Mouse (Mus musculus) heart, postnatal 14 days (tissue): ENCODE measurements around the gene Nes. TPM values are rescaled to one million over a fixed set of nuclear protein-coding genes. Genes with fewer than 3 reads are reported as not detected.
A peak's percentile ranks its signal among the peaks of the same experiment; 100 is the strongest.

Experiments used
- DNase-seq, 2 experiments: peaks; one replicate each; pipeline ENCODE4 v3.0.0; 2021 to 2022
- intact Hi-C: fragments of 180-260 bp; cut with DNase I; formaldehyde crosslinking; loops from one replicate; pipeline ENCODE4 v1.15.1; 2025
- long read RNA-seq, 2 experiments: library from polyadenylated mRNA; stranded (forward); transcript quantifications; one replicate each; pipeline ENCODE4 v2.0.0; 2021
- total RNA-seq, 2 experiments: library from RNA; stranded (reverse); gene quantifications; 2 replicates each; pipeline ENCODE4 v1.2.3; 2021

Nes gene
- 10 to 100 TPM; 32.5 to 39.0 TPM for total RNA-seq
- long read RNA-seq, experiment 1, full-length matches to known transcripts, result 7 of 36 reads
- long read RNA-seq, experiment 1, partial matches to known transcripts, result 29 of 36 reads
- long read RNA-seq, experiment 1, other reads (novel, unspliced or antisense), result 0 of 36 reads
- long read RNA-seq, experiment 2, full-length matches to known transcripts, result 9 of 24 reads
- long read RNA-seq, experiment 2, partial matches to known transcripts, result 15 of 24 reads
- long read RNA-seq, experiment 2, other reads (novel, unspliced or antisense), result 0 of 24 reads

- intact Hi-C loops, result loop anchor here (1.0 kb wide), 2 partner anchors 16 to 100 kb away; no protein-coding TSS in a partner anchor
- DNase-seq, result peak; percentile 78
Measured at GRCm38 (mm10) chr3:87970939-87971488, at the start of gene Nes. Gene Nes, plus strand, starts transcription at chr3:87971078.

DNA sequence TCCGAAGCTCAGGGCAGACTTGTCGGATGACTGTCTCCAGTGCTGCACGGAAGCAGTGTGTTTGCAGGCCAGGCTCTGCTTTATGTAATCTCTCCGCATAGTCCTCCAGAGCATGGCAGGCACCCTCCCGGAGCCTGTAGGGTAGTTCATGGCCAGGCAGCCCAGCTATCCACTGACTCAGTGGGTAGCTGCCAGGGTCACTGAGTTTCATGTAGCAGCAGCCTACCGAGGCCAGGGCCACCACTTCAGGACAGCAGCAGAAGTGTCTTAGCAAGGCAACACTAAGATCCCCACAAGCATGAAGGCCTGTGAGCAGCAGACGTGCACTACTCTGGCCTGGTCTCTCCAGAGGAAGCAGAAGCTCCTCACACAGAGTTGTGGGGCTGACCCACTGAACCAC, 45.9 kb upstream of the Nes start:
- intact Hi-C loops, result loop anchor here (5.0 kb wide), 1 partner anchor 38 kb away; the partner anchor contains the start of gene Prcc
- DNase-seq, result no peak

DNA sequence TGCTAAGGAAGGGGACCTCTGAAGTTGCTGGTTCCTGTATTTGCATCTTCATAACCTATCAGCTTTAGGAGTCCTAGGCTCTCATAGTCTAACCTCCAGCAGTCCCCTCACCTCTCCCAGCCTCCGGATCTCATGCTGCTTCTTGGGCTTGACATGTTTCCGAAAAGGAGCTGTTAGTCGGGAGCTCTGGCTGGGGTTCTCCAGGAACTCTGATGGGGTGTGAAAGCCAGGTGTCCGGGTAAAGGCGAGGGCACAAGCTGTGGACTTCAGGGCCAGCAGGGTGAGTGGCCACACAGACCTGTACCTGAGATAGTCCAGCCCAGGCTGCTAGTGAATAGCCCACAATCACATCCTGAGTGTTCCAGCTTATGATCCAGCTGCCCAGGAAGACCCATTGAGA, 43.4 kb upstream of the Nes start:
- no peak for DNase-seq
- intact Hi-C loops, result loop anchor here (5.0 kb wide), 1 partner anchor 40 kb away; the partner anchor contains the start of gene Prcc

DNA sequence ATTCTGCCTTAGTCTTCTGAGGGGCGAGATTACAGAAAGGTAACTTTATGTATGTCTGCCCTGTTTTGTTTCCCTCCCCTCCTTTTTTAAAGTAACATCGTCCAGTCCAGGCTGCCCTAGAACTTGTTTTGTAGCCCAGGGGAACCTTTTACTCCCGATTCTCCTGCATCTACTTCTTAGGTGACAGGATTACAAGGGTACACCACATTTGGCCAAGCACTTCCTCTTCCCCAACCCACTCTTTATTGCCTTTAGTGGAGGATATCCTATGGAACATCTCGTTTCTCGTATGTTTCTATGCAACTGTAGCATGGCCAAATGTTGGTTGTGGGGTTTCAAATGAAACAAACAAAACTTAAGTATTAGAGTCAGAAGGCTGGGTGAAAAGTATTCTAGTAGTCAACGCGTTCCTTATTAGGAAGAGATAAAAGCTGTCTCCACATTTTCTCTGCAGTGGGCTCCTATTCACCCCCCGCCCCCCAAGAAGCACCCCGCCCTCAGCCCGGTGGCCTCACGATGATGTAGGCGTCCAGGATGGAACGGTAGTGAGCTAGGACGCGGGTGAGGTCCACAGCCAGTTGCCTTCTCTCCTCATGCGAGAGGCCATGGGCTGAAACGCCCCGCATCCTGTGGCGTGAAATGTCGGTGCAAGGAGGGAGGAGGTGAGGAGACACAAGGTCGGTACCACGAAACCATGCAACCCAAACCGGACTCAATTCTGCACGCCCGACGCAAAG, 41.4 kb upstream of the Nes start:
- intact Hi-C loops, result loop anchor here (5.0 to 10.0 kb wide), 2 partner anchors 42 to 135 kb away; partner anchors contain the start of genes Insrr, Ntrk1 and Prcc

GRCm38 (mm10) chr3:87930078-87930795, 40.6 kb upstream of the Nes start, which contains the start of the genes Isg20l2 and Rrnad1:
Gene Isg20l2, plus strand, starts transcription at chr3:87930314.
Gene Rrnad1, minus strand, starts transcription at chr3:87930717.
- DNase-seq, result peak; percentile 96 to 98
- intact Hi-C loops, result loop anchor here (10.0 kb wide), 1 partner anchor 135 kb away; the partner anchor contains the start of genes Insrr and Ntrk1

More for the DNA sequence above, 41.4 kb upstream of the Nes start:
- no peak for DNase-seq

GRCm38 (mm10) chr3:87934026-87934425, 36.9 kb upstream of the Nes start:
- intact Hi-C loops, result loop anchor here (2.0 to 10.0 kb wide), 2 partner anchors 53 to 139 kb away; partner anchors contain the start of genes Insrr and Ntrk1

DNA sequence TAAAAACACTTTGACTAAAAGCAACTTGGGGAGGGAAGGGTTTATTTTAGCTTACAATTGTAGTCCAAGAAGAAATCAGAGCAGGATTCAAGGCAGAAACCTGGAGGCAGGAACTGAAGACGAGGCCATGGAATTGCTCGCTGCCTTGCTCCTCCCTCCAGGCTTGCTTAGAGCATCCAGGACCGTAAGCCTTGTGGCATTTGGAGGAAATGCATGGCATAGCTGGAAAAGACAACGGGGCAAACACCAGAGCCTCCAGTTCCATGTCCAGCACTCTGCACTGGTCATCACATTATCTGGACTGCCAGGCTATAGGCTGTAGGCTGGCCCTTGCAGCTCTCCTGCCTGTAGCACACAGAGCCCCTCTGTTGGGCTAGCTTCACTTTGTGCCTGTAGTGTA, 36.4 kb upstream of the Nes start:
- intact Hi-C loops, result loop anchor here (2.0 to 10.0 kb wide), 2 partner anchors 52 to 140 kb away; partner anchors contain the start of genes Insrr and Ntrk1
- DNase-seq, result no peak

More at GRCm38 (mm10) chr3:87934026-87934425, 36.9 kb upstream of the Nes start:
- DNase-seq, result no peak

DNA sequence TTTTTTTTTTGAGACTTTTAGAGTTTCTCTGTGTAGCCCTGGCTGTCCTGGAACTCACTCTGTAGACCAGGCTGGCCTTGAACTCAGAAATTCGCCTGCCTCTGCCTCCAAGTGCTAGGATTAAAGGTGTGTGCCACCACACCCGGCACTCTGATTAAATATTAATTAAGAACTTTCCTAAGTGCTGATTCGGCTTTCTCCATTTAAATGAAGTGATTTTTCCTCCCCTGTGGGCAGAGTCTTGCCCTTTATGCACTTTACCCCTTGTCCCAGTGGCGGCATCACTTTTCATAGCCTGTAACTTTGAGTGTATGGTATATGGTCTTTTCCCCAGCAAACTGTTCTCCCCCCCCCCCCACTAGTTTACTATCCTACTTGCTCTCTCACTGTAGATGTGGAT, 35.7 kb upstream of the Nes start:
- no peak for DNase-seq
- intact Hi-C loops, result loop anchor here (1.0 to 10.0 kb wide), 4 partner anchors 26 to 140 kb away; partner anchors contain the start of genes Insrr and Ntrk1

DNA sequence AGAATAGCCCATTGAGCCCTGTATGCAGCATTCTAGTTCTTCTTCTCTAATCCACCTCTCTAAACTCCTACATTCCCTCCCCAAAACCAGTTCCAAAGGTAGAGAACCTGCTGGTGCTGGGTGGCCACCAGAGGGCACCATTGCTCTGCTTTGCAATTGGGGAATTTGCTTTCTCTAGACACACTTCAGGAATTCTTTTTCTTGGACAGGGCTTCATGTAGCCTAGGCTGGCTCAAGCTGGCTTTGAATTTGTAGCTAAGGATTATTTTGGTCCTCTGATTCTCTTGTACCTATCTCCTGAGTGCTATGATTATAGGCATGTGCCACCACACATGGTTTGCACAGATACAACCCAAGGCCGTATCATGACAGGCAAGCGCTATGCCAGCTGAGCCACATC, 35.1 kb upstream of the Nes start:
- intact Hi-C loops, result loop anchor here (1.0 to 10.0 kb wide), 4 partner anchors 26 to 141 kb away; partner anchors contain the start of genes Insrr and Ntrk1
- peak; percentile 87 to 91 for DNase-seq

- intact Hi-C loops, result no loop called here
- DNase-seq, result no peak
Measured at GRCm38 (mm10) chr3:87940611-87941010, 30.3 kb upstream of the Nes start.

- intact Hi-C loops, result no loop called here
- DNase-seq, result no peak
Measured at GRCm38 (mm10) chr3:87942471-87942870, 28.4 kb upstream of the Nes start.

GRCm38 (mm10) chr3:87943586-87943985, 27.3 kb upstream of the Nes start:
- intact Hi-C loops, result no loop called here
- no peak for DNase-seq

DNA sequence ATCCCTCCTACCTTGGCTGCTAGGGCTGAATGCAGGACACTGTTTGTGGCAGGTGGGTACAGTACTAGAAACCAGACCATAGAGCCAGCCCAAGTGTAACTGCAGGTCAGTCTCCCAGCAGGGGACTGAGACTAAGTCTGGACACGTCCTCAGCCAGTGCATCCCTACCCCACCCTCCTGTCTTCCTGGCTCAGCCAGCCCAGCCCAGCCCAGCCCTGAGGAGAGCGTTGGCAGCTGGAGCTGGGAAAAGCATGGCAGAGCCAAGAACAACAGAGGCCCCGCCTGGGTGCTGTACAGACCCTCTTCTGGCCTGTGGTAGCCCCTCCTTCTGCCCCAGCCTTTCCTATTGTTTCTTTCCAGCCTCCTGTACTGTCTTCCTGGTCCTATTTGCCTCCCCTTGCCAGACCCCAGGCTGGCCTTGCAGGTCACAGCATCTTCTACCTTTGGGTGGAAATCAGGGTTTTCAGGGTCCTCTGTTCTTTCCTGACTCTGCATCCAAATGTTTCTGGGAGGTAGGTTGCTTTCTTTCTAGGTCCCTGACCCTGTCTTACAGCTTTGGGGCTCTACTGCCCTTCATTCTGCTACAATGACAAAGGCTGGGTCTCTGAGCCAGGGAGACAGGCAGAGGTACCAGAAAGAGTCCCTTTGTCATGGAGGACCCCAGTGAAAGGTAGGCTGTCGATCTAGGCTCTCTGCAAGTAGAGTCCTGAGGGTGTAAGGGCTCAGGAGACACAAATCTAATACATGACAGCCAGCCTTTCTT, 25.9 kb upstream of the Nes start:
- peak; percentile 29 to 47 for DNase-seq
- intact Hi-C loops, result no loop called here

DNA sequence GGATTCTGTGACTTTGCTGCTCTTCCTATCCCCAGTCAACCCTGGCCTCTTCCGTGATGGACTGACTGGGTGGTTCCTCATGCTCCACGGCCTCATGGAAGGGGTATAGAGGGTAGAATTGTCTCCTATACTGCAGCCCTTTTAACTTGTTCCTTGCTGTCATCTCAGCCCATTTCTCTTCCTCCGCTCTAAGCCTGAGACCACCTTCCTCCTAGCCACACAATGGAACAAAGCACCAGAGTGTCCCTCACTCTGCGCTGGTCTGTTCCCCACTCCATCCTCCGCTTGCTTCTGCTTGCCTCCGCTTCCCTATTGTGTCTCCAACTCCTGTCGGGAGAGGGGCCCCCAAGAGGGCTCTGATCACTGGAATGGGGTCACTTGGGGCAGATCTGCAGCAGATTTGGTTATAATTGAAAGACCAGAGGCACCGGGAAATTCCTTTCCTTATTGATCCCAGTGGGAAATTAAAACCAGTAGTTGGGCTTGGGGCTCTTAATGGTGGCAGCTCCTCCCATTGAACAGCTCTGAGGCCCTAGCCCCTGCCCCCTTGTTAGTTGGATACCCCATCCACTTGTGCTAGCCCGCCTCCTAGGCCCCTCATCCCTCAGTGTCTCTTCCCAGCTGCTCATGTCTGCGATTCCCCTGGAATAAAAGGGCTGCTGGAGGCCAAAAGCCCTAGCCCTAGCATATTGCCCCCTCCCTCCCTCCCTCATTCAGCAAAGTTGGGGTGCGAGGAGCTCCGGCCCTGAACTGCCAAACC, 24.9 kb upstream of the Nes start:
- no peak for DNase-seq
- intact Hi-C loops, result no loop called here

GRCm38 (mm10) chr3:87946541-87946860, 24.4 kb upstream of the Nes start:
- DNase-seq, result no peak
- intact Hi-C loops, result no loop called here

- intact Hi-C loops, result no loop called here
Measured at GRCm38 (mm10) chr3:87947056-87947810, 23.6 kb upstream of the Nes start.

GRCm38 (mm10) chr3:87947811-87948199, 23.1 kb upstream of the Nes start:
- DNase-seq, result no peak
- intact Hi-C loops, result no loop called here

More at GRCm38 (mm10) chr3:87947056-87947810, 23.6 kb upstream of the Nes start:
- no peak for DNase-seq
